Mouse (Mus musculus): Measurements from ENCODE around the gene Casr. TPM values are rescaled to one million over a fixed set of nuclear protein-coding genes. Genes with fewer than 3 reads are reported as not detected.

Casr gene
- total RNA-seq (2021), result under 1 TPM in 1 of 2 experiments, not detected in 1; 0.15 TPM

- no peak for DNase-seq
- intact Hi-C loops (cut with DNase I), result no loop called here
Measured at GRCm38 (mm10) chr16:36561386-36562338, at the start of gene Casr. Gene Casr (minus strand): TSS chr16:36562141.

GRCm38 (mm10) chr16:36602632-36603031, 40.7 kb upstream of the Casr start:
- no peak for DNase-seq
- intact Hi-C loops (cut with DNase I), result no loop called here

GRCm38 (mm10) chr16:36598265-36598664, 36.3 kb upstream of the Casr start:
- DNase-seq, result no peak
- intact Hi-C loops (cut with DNase I), result no loop called here

GRCm38 (mm10) chr16:36596671-36597410, 34.9 kb upstream of the Casr start:
- no peak for DNase-seq
- intact Hi-C loops (cut with DNase I), result no loop called here

- DNase-seq, result no peak
- intact Hi-C loops (cut with DNase I), result no loop called here
Measured at GRCm38 (mm10) chr16:36589898-36590297, 28.0 kb upstream of the Casr start.

- DNase-seq, result no peak
- intact Hi-C loops (cut with DNase I), result no loop called here
Measured at GRCm38 (mm10) chr16:36587971-36588370, 26.0 kb upstream of the Casr start.

GRCm38 (mm10) chr16:36582073-36582472, 20.1 kb upstream of the Casr start:
- no peak for DNase-seq
- intact Hi-C loops (cut with DNase I), result no loop called here

- DNase-seq, result no peak
- intact Hi-C loops (cut with DNase I), result no loop called here
Measured at GRCm38 (mm10) chr16:36571942-36572341, 10.0 kb upstream of the Casr start.

GRCm38 (mm10) chr16:36559573-36559972, 2.4 kb downstream of the Casr start:
- intact Hi-C loops (cut with DNase I), result no loop called here
- no peak for DNase-seq

GRCm38 (mm10) chr16:36555672-36556165, 6.2 kb downstream of the Casr start:
- intact Hi-C loops (cut with DNase I), result no loop called here
- peak; percentile 29 to 31 for DNase-seq

GRCm38 (mm10) chr16:36553624-36554023, 8.3 kb downstream of the Casr start:
- intact Hi-C loops (cut with DNase I), result no loop called here
- DNase-seq, result no peak

GRCm38 (mm10) chr16:36545333-36545732, 16.6 kb downstream of the Casr start:
- DNase-seq, result no peak
- intact Hi-C loops (cut with DNase I), result no loop called here

GRCm38 (mm10) chr16:36543091-36543490, 18.9 kb downstream of the Casr start:
- DNase-seq, result no peak
- intact Hi-C loops (cut with DNase I), result no loop called here

GRCm38 (mm10) chr16:36540834-36541233, 21.1 kb downstream of the Casr start:
- DNase-seq, result no peak
- intact Hi-C loops (cut with DNase I), result no loop called here

GRCm38 (mm10) chr16:36532981-36533687, 28.8 kb downstream of the Casr start:
- DNase-seq, result no peak
- intact Hi-C loops (cut with DNase I), result no loop called here

GRCm38 (mm10) chr16:36532046-36532445, 29.9 kb downstream of the Casr start:
- DNase-seq, result no peak
- intact Hi-C loops (cut with DNase I), result no loop called here

GRCm38 (mm10) chr16:36531630-36532029, 30.3 kb downstream of the Casr start:
- DNase-seq, result no peak
- intact Hi-C loops (cut with DNase I), result no loop called here

- DNase-seq, result peak; percentile 21 to 26
- intact Hi-C loops (cut with DNase I), result no loop called here
Measured at GRCm38 (mm10) chr16:36530566-36531552, 31.1 kb downstream of the Casr start.

- DNase-seq, result no peak
- intact Hi-C loops (cut with DNase I), result no loop called here
Measured at GRCm38 (mm10) chr16:36528822-36529221, 33.1 kb downstream of the Casr start.

Data from heart, postnatal 10 days (tissue).